Mouse (Mus musculus) kidney, adult 2 months (tissue): Measurements from ENCODE around the gene Hipk2. TPM values are rescaled to one million over a fixed set of nuclear protein-coding genes. Genes with fewer than 3 reads are reported as not detected.

Experiments
- DNase-seq: peaks from one replicate; pipeline ENCODE4 v3.0.0; 2021
- H3K27ac ChIP-seq: fragments of 200-500 bp; 2 replicates; pipeline ENCODE4 v1.5.1; 2012; ENCODE audit warnings: low read depth, low read length, control low read depth, inconsistent platforms; ENCODE audit not compliant: insufficient read depth
- H3K27me3 ChIP-seq: fragments of 200-500 bp; replicated peaks from 2 replicates; pipeline ENCODE4 v1.6.1; 2012; ENCODE audit warnings: mild to moderate bottlenecking, moderate library complexity, low read length, inconsistent platforms; ENCODE audit not compliant: control insufficient read depth, insufficient read depth
- H3K36me3 ChIP-seq: fragments of 200-500 bp; 2 replicates; pipeline ENCODE4 v1.6.1; 2012; ENCODE audit warnings: mild to moderate bottlenecking, moderate library complexity, low read length, inconsistent platforms; ENCODE audit not compliant: control insufficient read depth, insufficient read depth
- H3K4me1 ChIP-seq: fragments of 200-500 bp; 2 replicates; pipeline ENCODE4 v1.6.1; 2011; ENCODE audit warnings: low read length; ENCODE audit not compliant: control insufficient read depth, insufficient read depth
- H3K4me3 ChIP-seq: fragments of 200-500 bp; 2 replicates; pipeline ENCODE4 v1.5.1; 2011; ENCODE audit warnings: mild to moderate bottlenecking, low read depth, low read length, control low read depth; ENCODE audit not compliant: insufficient read depth
- CTCF ChIP-seq: fragments of 200-500 bp; conservative IDR thresholded peaks from 2 replicates; pipeline ENCODE4 v1.5.1; 2011; ENCODE audit warnings: low read depth, mild to moderate bottlenecking, control low read depth, low read length, moderate library complexity, mixed read lengths; ENCODE audit not compliant: insufficient read depth, insufficient read length
- POLR2A ChIP-seq: fragments of 200-500 bp; IDR thresholded peaks from one replicate; pipeline ENCODE4 v1.6.1; 2011; ENCODE audit warnings: low read depth, low read length, control low read depth
- WGBS: fragments of 180-500 bp; shearing (Covaris S2); methylation state at CpG from one replicate; pipeline ENCODE4 v1.1.7; 2018; 5-methylcytosine and 5-hydroxymethylcytosine counted together
- polyA plus RNA-seq: library from polyadenylated mRNA; depleted of rRNA; stranded (reverse); fragments of >200 nt; gene quantifications from 2 replicates; pipeline ENCODE4 v1.2.3, GENCODE M21; 2012

Gene Hipk2
- polyA plus RNA-seq, 1 experiment: 46.4 TPM

GRCm38 (mm10) chr6:38920141-38920540 is 44.2 kb upstream of the Hipk2 start:
- TF ChIP-seq POLR2A (no peak), CTCF (no peak)
- WGBS: 42% methylated on average over 6 of the region's 6 CpGs
- Histone ChIP-seq H3K27me3 (no peaks in the 10 kb centered on the region), H3K4me3 (no peak overlapping the region), H3K36me3 (no peaks in the 10 kb centered on the region), H3K27ac (peak overlapping the region; percentile 99), H3K4me1 (peaks cover 42% of the 10 kb centered on the region)
- DNase-seq: peak; percentile 66

- peak overlapping the region; percentile 24; the same call in 1 of the 2 replicates for H3K4me3 ChIP-seq
- H3K4me1 ChIP-seq: peaks cover 42% of the 10 kb centered on the region
- peak overlapping the region; percentile 99 for H3K27ac ChIP-seq
- H3K27me3 ChIP-seq: no peaks in the 10 kb centered on the region
- 29% methylated on average over 14 of the region's 14 CpGs for WGBS
- H3K36me3 ChIP-seq: no peaks in the 10 kb centered on the region
- TF ChIP-seq POLR2A (no peak), CTCF (no peak)
- DNase-seq: peak; percentile 93
These were observed 43.3 kb upstream of the Hipk2 start for GRCm38 (mm10) chr6:38919135-38919740.

- DNase-seq: no peak
- peak overlapping the region; percentile 94 for H3K27ac ChIP-seq
- H3K36me3 ChIP-seq: no peaks in the 10 kb centered on the region
- H3K4me3 ChIP-seq: no peak overlapping the region
- 41% methylated on average over 4 of the region's 4 CpGs for WGBS
- TF ChIP-seq POLR2A (no peak), CTCF (no peak)
- H3K4me1 ChIP-seq: peaks cover 42% of the 10 kb centered on the region
- H3K27me3 ChIP-seq: no peaks in the 10 kb centered on the region
These were observed 42.8 kb upstream of the Hipk2 start for GRCm38 (mm10) chr6:38918728-38919127.

- Histone ChIP-seq H3K27me3 (no peaks in the 10 kb centered on the region), H3K4me3 (no peak overlapping the region), H3K27ac (peak overlapping the region; percentile 66), H3K4me1 (peaks cover 42% of the 10 kb centered on the region), H3K36me3 (no peaks in the 10 kb centered on the region)
- 27% methylated on average over 3 of the region's 3 CpGs for WGBS
- DNase-seq: peak; percentile 40
- no peak for TF ChIP-seq CTCF
- no peak for TF ChIP-seq POLR2A
These were observed 41.5 kb upstream of the Hipk2 start for GRCm38 (mm10) chr6:38917415-38917814.

GRCm38 (mm10) chr6:38916571-38916970 is 40.6 kb upstream of the Hipk2 start:
- WGBS: 75% methylated on average over 4 of the region's 4 CpGs
- Histone ChIP-seq H3K27ac (no peak overlapping the region), H3K4me3 (no peak overlapping the region), H3K36me3 (no peaks in the 10 kb centered on the region), H3K4me1 (peaks cover 41% of the 10 kb centered on the region), H3K27me3 (no peaks in the 10 kb centered on the region)
- no peak for TF ChIP-seq CTCF
- no peak for TF ChIP-seq POLR2A
- DNase-seq: no peak

GRCm38 (mm10) chr6:38915776-38916175 is 39.8 kb upstream of the Hipk2 start:
- H3K27me3 ChIP-seq: no peaks in the 10 kb centered on the region
- 86% methylated on average over 5 of the region's 5 CpGs for WGBS
- H3K4me1 ChIP-seq: peaks cover 33% of the 10 kb centered on the region
- DNase-seq: no peak
- TF ChIP-seq POLR2A: no peak
- no peak for TF ChIP-seq CTCF
- no peak overlapping the region for H3K4me3 ChIP-seq
- no peak overlapping the region for H3K27ac ChIP-seq
- H3K36me3 ChIP-seq: no peaks in the 10 kb centered on the region

- Histone ChIP-seq H3K27ac (no peak overlapping the region), H3K36me3 (no peaks in the 10 kb centered on the region), H3K27me3 (no peaks in the 10 kb centered on the region), H3K4me3 (no peak overlapping the region), H3K4me1 (peaks cover 18% of the 10 kb centered on the region)
- 96% methylated on average over 10 of the region's 10 CpGs for WGBS
- TF ChIP-seq CTCF (no peak), POLR2A (no peak)
- DNase-seq: no peak
These were observed 38.2 kb upstream of the Hipk2 start for GRCm38 (mm10) chr6:38914181-38914580.

GRCm38 (mm10) chr6:38913386-38914042 is 37.5 kb upstream of the Hipk2 start:
- no peak for DNase-seq
- Histone ChIP-seq H3K27ac (no peak overlapping the region), H3K4me3 (no peak overlapping the region), H3K4me1 (peaks cover 12% of the 10 kb centered on the region), H3K27me3 (no peaks in the 10 kb centered on the region), H3K36me3 (no peaks in the 10 kb centered on the region)
- 89% methylated on average over 13 of the region's 13 CpGs for WGBS
- TF ChIP-seq POLR2A: no peak
- TF ChIP-seq CTCF: no peak
